In the genomic region with DNA sequence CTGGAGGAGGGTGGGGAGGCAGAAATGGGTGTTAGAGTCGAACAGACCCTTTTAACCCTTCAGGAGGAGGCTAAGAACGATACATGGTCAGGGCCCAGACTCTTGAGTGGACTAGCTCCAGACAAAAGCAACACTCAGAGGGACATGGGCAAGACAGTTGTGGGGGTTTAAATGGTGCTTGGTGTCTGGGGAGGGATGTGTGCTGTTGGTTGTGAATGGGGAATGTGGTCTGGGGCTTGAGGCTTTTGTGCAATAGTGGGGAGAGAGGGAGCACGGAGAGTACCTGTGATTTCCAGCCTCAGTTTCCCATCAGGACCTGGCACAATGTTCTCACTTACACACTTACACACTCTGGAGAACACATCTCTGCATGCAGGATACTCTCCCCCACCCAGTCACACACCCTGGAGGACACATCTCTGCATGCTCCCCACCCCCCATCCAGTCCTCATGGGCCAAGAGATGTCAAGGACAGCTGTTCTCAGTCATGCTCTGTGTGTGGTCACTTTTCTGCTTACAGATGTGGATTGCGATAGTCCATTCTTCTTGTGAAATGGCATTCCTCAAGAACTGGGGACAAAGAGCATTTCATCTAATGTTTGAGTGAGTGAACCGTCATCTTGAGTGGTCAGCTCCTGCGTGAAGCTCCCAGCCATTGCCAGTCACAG, we compare ENCODE assay signal across 24 mouse cellular contexts.
A peak's percentile ranks its signal among the peaks of the same experiment; 100 is the strongest.
DNase-seq lines count a peak whose midpoint lies in the region; ATAC-seq and TF ChIP-seq lines count a peak whose summit lies in the region.
"Had no signal": no experiment of that assay in that cellular context is flagged by ENCODE, and none has a peak within 500 bp of the region (broad histone marks: within the 10 kb centered on the region; RNA-seq: fewer than 3 reads in every experiment).

No protein-coding gene starts in this region.

- no peaks in the 10 kb centered on the region for H3K4me1 ChIP-seq in kidney, postnatal 0 days (replicated peaks; ENCODE audit: insufficient read depth, low read length)
- H3K4me1 ChIP-seq in lung, embryonic 15.5 days, result no peaks in the 10 kb centered on the region
- H3K4me1 ChIP-seq in lung, adult 2 months (ENCODE audit: control insufficient read depth, insufficient read depth, low read length), result no peaks in the 10 kb centered on the region
- H3K4me1 ChIP-seq: forebrain, embryonic 13.5 days; heart, embryonic 10.5 days; heart, embryonic 15.5 days; hindbrain, embryonic 12.5 days; limb, embryonic 13.5 days had no signal

- TF ChIP-seq POLR2A in lung, adult 2 months (IDR thresholded peaks at IDR 0.05; ENCODE audit: borderline replicate concordance, extremely low read depth, low read depth, low read length), result no peak

- intact Hi-C loops in gastrocnemius, postnatal 36 days (cut with DNase I), result no loop called here

- H3K36me3 ChIP-seq in kidney, postnatal 0 days (ENCODE audit: insufficient read depth, low read length), result no peaks in the 10 kb centered on the region
- H3K36me3 ChIP-seq in lung, embryonic 15.5 days, result no peaks in the 10 kb centered on the region
- H3K36me3 ChIP-seq: heart, embryonic 10.5 days; heart, embryonic 15.5 days; hindbrain, embryonic 12.5 days; limb, embryonic 13.5 days had no signal

- no peaks in the 10 kb centered on the region for H3K9me3 ChIP-seq in kidney, postnatal 0 days (replicated peaks; ENCODE audit: low read length)
- no peaks in the 10 kb centered on the region for H3K9me3 ChIP-seq in lung, embryonic 15.5 days
- H3K9me3 ChIP-seq: forebrain, embryonic 13.5 days; heart, embryonic 10.5 days; heart, embryonic 15.5 days; hindbrain, embryonic 12.5 days; limb, embryonic 13.5 days had no signal

- TF ChIP-seq CTCF in kidney, postnatal 0 days (IDR thresholded peaks at IDR 0.05; ENCODE audit: low read depth), result no peak
- TF ChIP-seq CTCF in lung, adult 2 months (IDR thresholded peaks at IDR 0.05; ENCODE audit: insufficient read depth, low read length), result no peak

- no peak overlapping the region for H3K4me2 ChIP-seq in kidney, postnatal 0 days (ENCODE audit: low read length)
- no peak overlapping the region for H3K4me2 ChIP-seq in lung, embryonic 15.5 days
- H3K4me2 ChIP-seq: forebrain, embryonic 13.5 days; heart, embryonic 15.5 days; hindbrain, embryonic 12.5 days; limb, embryonic 13.5 days; liver, embryonic 11.5 days; midbrain, embryonic 11.5 days had no signal

- DNase-seq in kidney, postnatal 0 days (ENCODE audit: low spot score), result peak; percentile 50
- DNase-seq in kidney, adult 9 months, result no peak
- DNase-seq in lung, adult 2 months, result no peak
- peak; percentile 9 for DNase-seq in lung, postnatal 25 days (ENCODE audit: low spot score)
- DNase-seq in gastrocnemius, postnatal 36 days, result no peak
- no peak for DNase-seq in right cerebral cortex, postnatal 4 days
- DNase-seq: adrenal gland, adult 8-10 months; B cell, adult 2 months; cerebellum, adult 9-10 months; cerebellum, postnatal 36 days; gastrocnemius, postnatal 10 days; heart, postnatal 36 days; right cerebral cortex, adult 18-20 months; thymus, postnatal 4 days had no signal

- H3K4me3 ChIP-seq in kidney, postnatal 0 days (replicated peaks; ENCODE audit: low read depth, low read length), result no peak overlapping the region
- no peak overlapping the region for H3K4me3 ChIP-seq in lung, embryonic 15.5 days
- no peak overlapping the region for H3K4me3 ChIP-seq in lung, adult 2 months (replicated peaks; ENCODE audit: extremely low read depth, low read depth, low read length)
- H3K4me3 ChIP-seq: forebrain, embryonic 13.5 days; heart, embryonic 10.5 days; heart, embryonic 15.5 days; hindbrain, embryonic 12.5 days; limb, embryonic 13.5 days had no signal

- no peaks in the 10 kb centered on the region for H3K27me3 ChIP-seq in kidney, postnatal 0 days (ENCODE audit: insufficient read depth, low read length)
- H3K27me3 ChIP-seq in lung, embryonic 15.5 days, result no peaks in the 10 kb centered on the region
- H3K27me3 ChIP-seq: forebrain, embryonic 13.5 days; heart, embryonic 15.5 days; hindbrain, embryonic 12.5 days had no signal

- no peak overlapping the region for H3K9ac ChIP-seq in kidney, postnatal 0 days (ENCODE audit: low read depth, low read length)
- no peak overlapping the region for H3K9ac ChIP-seq in lung, embryonic 15.5 days
- H3K9ac ChIP-seq: forebrain, embryonic 13.5 days; heart, embryonic 15.5 days; hindbrain, embryonic 12.5 days; limb, embryonic 13.5 days had no signal

- no peak overlapping the region for H3K27ac ChIP-seq in kidney, postnatal 0 days
- no peak overlapping the region; the same call in 1 of the 2 replicates for H3K27ac ChIP-seq in lung, embryonic 15.5 days
- H3K27ac ChIP-seq: forebrain, embryonic 13.5 days; heart, embryonic 10.5 days; heart, embryonic 15.5 days; hindbrain, embryonic 12.5 days; limb, embryonic 13.5 days had no signal

- 68% methylated on average over 6 of the region's 6 CpGs for WGBS in kidney, postnatal 0 days
- WGBS in lung, embryonic 15.5 days, result 44% methylated on average over 6 of the region's 6 CpGs
- WGBS in lung, adult 2 months, result 53% methylated on average over 6 of the region's 6 CpGs

- 0 out of 2 replicates have a peak, but pooled peaks have one; percentile 43 for ATAC-seq in kidney, postnatal 0 days (replicated peaks; ENCODE audit: low FRiP score, low read depth)
- ATAC-seq in lung, embryonic 15.5 days (ENCODE audit: borderline replicate concordance, extremely low read depth, low FRiP score, low TSS enrichment), result peak; percentile 90
- ATAC-seq: forebrain, embryonic 13.5 days; intestine, postnatal 0 days; midbrain, embryonic 16.5 days had no signal

Comparison
In these comparisons a context has a peak if more than half of its experiments do, and no peak if none do; other contexts are left out.
1. DNase-seq: peak in kidney, postnatal 0 days (single experiment) and lung, postnatal 25 days (single experiment); none in kidney, adult 9 months (single experiment), lung, adult 2 months (single experiment), gastrocnemius, postnatal 36 days (0 of 2) and right cerebral cortex, postnatal 4 days (single experiment).